10 mouse cellular contexts compared by ENCODE assay signal in the genomic region with DNA sequence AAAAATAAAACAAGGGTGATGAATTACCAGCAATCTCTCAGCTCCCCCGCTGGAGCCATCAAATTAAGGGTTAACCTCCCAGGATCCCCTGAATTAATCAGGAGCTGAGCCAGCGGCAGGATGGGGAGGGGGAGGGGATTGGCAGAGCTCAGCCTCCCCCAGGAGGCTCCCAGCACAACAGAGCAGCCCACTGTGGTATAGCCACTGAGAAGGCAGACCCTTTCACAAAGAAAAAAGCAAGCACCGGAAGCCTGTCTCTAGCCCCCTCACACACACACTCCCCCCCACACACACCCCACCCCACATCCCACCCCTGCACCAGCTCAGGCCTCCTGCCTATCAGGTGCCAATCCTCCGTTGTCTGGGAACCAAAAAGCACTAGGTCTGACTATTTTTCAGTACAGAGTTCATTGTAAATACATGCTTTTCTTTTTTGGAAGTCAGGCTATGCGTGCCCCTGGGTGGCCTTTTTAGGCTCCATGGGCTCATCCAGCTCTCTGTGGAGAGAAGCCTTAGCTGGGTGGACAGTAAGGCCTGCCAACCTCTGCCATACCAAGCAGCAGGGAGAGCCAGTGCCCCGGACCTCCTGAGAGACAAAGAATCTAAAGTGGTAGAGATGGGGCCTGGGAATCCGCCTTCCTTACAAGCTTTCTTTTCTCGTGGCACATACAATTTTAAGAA.
A peak's percentile ranks its signal among the peaks of the same experiment; 100 is the strongest.
DNase-seq lines count a peak whose midpoint lies in the region; ATAC-seq and TF ChIP-seq lines count a peak whose summit lies in the region.
"Had no signal": no experiment of that assay in that cellular context is flagged by ENCODE, and none has a peak within 500 bp of the region (broad histone marks: within the 10 kb centered on the region; RNA-seq: fewer than 3 reads in every experiment).

No protein-coding gene starts in this region.

- WGBS in embryonic facial prominence, embryonic 10.5 days: 15% methylated on average over 8 of the region's 8 CpGs
- WGBS in hindbrain, embryonic 13.5 days: 10% methylated on average over 8 of the region's 8 CpGs
- WGBS in neural tube, embryonic 11.5 days: 22% methylated on average over 8 of the region's 8 CpGs

- H3K9me3 ChIP-seq in embryonic facial prominence, embryonic 10.5 days: no peaks in the 10 kb centered on the region
- H3K9me3 ChIP-seq in hindbrain, embryonic 13.5 days: no peaks in the 10 kb centered on the region
- H3K9me3 ChIP-seq in neural tube, embryonic 11.5 days (ENCODE audit: control insufficient read depth, low read length): no peaks in the 10 kb centered on the region

- ATAC-seq in hindbrain, embryonic 13.5 days (ENCODE audit: low FRiP score): peak; percentile 96
- peak; percentile 81 for ATAC-seq in neural tube, embryonic 11.5 days (ENCODE audit: insufficient read depth, low FRiP score, low TSS enrichment)

- peaks cover 39% of the 10 kb centered on the region for H3K4me1 ChIP-seq in embryonic facial prominence, embryonic 10.5 days
- peaks cover 35% of the 10 kb centered on the region for H3K4me1 ChIP-seq in hindbrain, embryonic 13.5 days (replicated peaks)
- peaks cover 20% of the 10 kb centered on the region for H3K4me1 ChIP-seq in neural tube, embryonic 11.5 days (ENCODE audit: control insufficient read depth, insufficient read depth, low read length)

- no peak for TF ChIP-seq CTCF in layer of hippocampus, adult 2 months (conservative IDR thresholded peaks at IDR 0.05)

- no peaks in the 10 kb centered on the region for H3K27me3 ChIP-seq in embryonic facial prominence, embryonic 10.5 days (replicated peaks; ENCODE audit: low read depth, poor library complexity, severe bottlenecking)
- H3K27me3 ChIP-seq in hindbrain, embryonic 13.5 days: no peaks in the 10 kb centered on the region
- H3K27me3 ChIP-seq in neural tube, embryonic 11.5 days (ENCODE audit: control insufficient read depth, insufficient read depth, low read length): no peaks in the 10 kb centered on the region

- no peak for DNase-seq in layer of hippocampus, adult 2 months (ENCODE audit: low spot score in 2 of 2)
- DNase-seq in layer of hippocampus, adult 18-20 months (ENCODE audit: low spot score in 2 of 2): no peak
- DNase-seq in embryonic facial prominence, embryonic 10.5 days (ENCODE audit: low spot score): peak; percentile 69
- peak; percentile 75 for DNase-seq in neural tube, embryonic 11.5 days (ENCODE audit: low spot score)
- no peak for DNase-seq in cerebellum, adult 8-10 months
- no peak for DNase-seq in left cerebral cortex, adult 8-10 months (ENCODE audit: low spot score in 2 of 2)
- no peak for DNase-seq in gastrocnemius, postnatal 36 days
- DNase-seq: adrenal gland, adult 8-10 months; heart, postnatal 14 days had no signal

- no peaks in the 10 kb centered on the region for H3K36me3 ChIP-seq in embryonic facial prominence, embryonic 10.5 days (replicated peaks)
- H3K36me3 ChIP-seq in hindbrain, embryonic 13.5 days: no peaks in the 10 kb centered on the region
- H3K36me3 ChIP-seq in neural tube, embryonic 11.5 days (ENCODE audit: control insufficient read depth, insufficient read depth, low read length): no peaks in the 10 kb centered on the region

- peak overlapping the region; percentile 32; the same call in 1 of the 2 replicates for H3K27ac ChIP-seq in layer of hippocampus, adult 2 months
- H3K27ac ChIP-seq in embryonic facial prominence, embryonic 10.5 days (replicated peaks): peak overlapping the region; percentile 86
- peak overlapping the region; percentile 92 for H3K27ac ChIP-seq in hindbrain, embryonic 13.5 days
- H3K27ac ChIP-seq in neural tube, embryonic 11.5 days (ENCODE audit: low read depth, low read length): peak overlapping the region; percentile 65

- no peak overlapping the region for H3K4me2 ChIP-seq in hindbrain, embryonic 13.5 days
- H3K4me2 ChIP-seq in neural tube, embryonic 11.5 days (ENCODE audit: low read depth): no peak overlapping the region

- H3K4me3 ChIP-seq in layer of hippocampus, adult 2 months: no peak overlapping the region
- no peak overlapping the region for H3K4me3 ChIP-seq in embryonic facial prominence, embryonic 10.5 days
- no peak overlapping the region for H3K4me3 ChIP-seq in hindbrain, embryonic 13.5 days
- H3K4me3 ChIP-seq in neural tube, embryonic 11.5 days (ENCODE audit: low read depth, low read length): no peak overlapping the region

- intact Hi-C loops in gastrocnemius, postnatal 36 days (cut with DNase I): no loop called here

- peak overlapping the region; percentile 55 for H3K9ac ChIP-seq in hindbrain, embryonic 13.5 days
- peak overlapping the region; percentile 44; the same call in 1 of the 2 replicates for H3K9ac ChIP-seq in neural tube, embryonic 11.5 days (ENCODE audit: low read length)

Comparison
In these comparisons a context has a peak if more than half of its experiments do, and no peak if none do; other contexts are left out.
1. DNase-seq: peak in embryonic facial prominence, embryonic 10.5 days (single experiment) and neural tube, embryonic 11.5 days (single experiment); none in layer of hippocampus, adult 2 months (0 of 2), layer of hippocampus, adult 18-20 months (0 of 2), cerebellum, adult 8-10 months (single experiment), left cerebral cortex, adult 8-10 months (0 of 2) and gastrocnemius, postnatal 36 days (0 of 2).
2. H3K27ac ChIP-seq: peak in every context shown above with its lines; median percentile 92 in hindbrain, embryonic 13.5 days; 86 in embryonic facial prominence, embryonic 10.5 days; 65 in neural tube, embryonic 11.5 days; 32 in layer of hippocampus, adult 2 months.